Mouse (Mus musculus): ENCODE measurements around the gene Acta2.

- TF ChIP-seq JUND (conservative IDR thresholded peaks at IDR 0.05; ENCODE audit: low read depth, low read length) (no peak), CTCF (conservative IDR thresholded peaks at IDR 0.05 in 1 of 2, IDR thresholded peaks at IDR 0.05 in 1 of 2; ENCODE audit: low read depth in 2 of 2, low read length in 2 of 2) (no peak), ZNF384 (IDR thresholded peaks at IDR 0.05; ENCODE audit: low read depth, low read length) (peak; percentile 78), EP300 (IDR thresholded peaks at IDR 0.05; ENCODE audit: low read length) (peak; percentile 23; the same call in 1 of the 2 replicates), BHLHE40 (IDR thresholded peaks at IDR 0.05; ENCODE audit: low read depth, low read length) (peak; percentile 86), UBTF (IDR thresholded peaks at IDR 0.05; ENCODE audit: low read depth, low read length) (no peak), CHD2 (IDR thresholded peaks at IDR 0.05; ENCODE audit: low read length) (no peak; the same call in 1 of the 2 replicates), RAD21 (IDR thresholded peaks at IDR 0.05; ENCODE audit: low read depth, low read length) (no peak)
These were observed 63.1 kb downstream of the Acta2 start, which contains the start of gene Stambpl1 for GRCm38 (mm10) chr19:34192008-34192963.

Data from CH12.LX (cell line).